In the genomic region with DNA sequence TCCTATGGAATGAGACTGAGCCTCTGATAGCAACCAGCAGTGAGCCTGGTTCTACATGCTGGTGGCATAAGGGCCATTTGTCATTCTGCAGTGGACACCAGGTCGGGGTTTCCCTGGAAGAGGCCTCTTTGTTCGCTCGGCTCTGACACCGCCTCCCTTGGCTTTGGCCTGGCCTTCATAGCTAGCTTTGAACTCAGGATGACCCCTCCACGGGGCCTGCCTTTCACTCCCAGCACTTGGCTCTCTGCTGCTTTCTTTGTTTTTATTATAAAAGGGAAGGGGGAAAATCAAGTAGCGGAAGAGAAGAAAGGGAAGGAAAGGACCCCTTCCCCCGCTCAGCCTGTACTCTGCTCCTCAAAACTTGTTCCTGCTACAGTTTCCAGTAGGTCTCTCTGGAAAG, we compare ENCODE assay signal across 9 mouse cellular contexts. TPM values are rescaled to one million over a fixed set of nuclear protein-coding genes. Genes with fewer than 3 reads are reported as not detected.
A peak's percentile ranks its signal among the peaks of the same experiment; 100 is the strongest.
DNase-seq lines count a peak whose midpoint lies in the region; ATAC-seq lines count a peak whose summit lies in the region.
"Had no signal": no experiment of that assay in that cellular context is flagged by ENCODE, and none has a peak within 500 bp of the region (broad histone marks: within the 10 kb centered on the region; RNA-seq: fewer than 3 reads in every experiment).

No protein-coding gene starts in this region.

- peak overlapping the region; percentile 83 for H3K27ac ChIP-seq in heart, embryonic 16.5 days (ENCODE audit: low read length)
- H3K27ac ChIP-seq in limb, embryonic 10.5 days, result peak overlapping the region; percentile 31; the same call in 1 of the 2 replicates

- H3K4me3 ChIP-seq in heart, embryonic 16.5 days (ENCODE audit: low read length), result no peak overlapping the region
- no peak overlapping the region for H3K4me3 ChIP-seq in limb, embryonic 10.5 days

- H3K27me3 ChIP-seq in heart, embryonic 16.5 days (ENCODE audit: control insufficient read depth, insufficient read depth, low read length), result no peaks in the 10 kb centered on the region; the same call in 1 of the 2 replicates
- peaks cover 15% of the 10 kb centered on the region for H3K27me3 ChIP-seq in limb, embryonic 10.5 days (ENCODE audit: low read depth, poor library complexity, severe bottlenecking)

- peak; percentile 41 for ATAC-seq in heart, embryonic 16.5 days (replicated peaks; ENCODE audit: extremely low read depth, insufficient read depth, low FRiP score)
- ATAC-seq in granulocyte monocyte progenitor cell, adult 5-6 weeks (replicated peaks; ENCODE audit: poor library complexity, severe bottlenecking), result no peak

- H3K9ac ChIP-seq in heart, embryonic 16.5 days (ENCODE audit: low read length), result no peak overlapping the region

- peak overlapping the region; percentile 41 for H3K4me2 ChIP-seq in heart, embryonic 16.5 days (ENCODE audit: low read depth, low read length)

- H3K9me3 ChIP-seq in heart, embryonic 16.5 days (replicated peaks; ENCODE audit: control insufficient read depth, low read length), result no peaks in the 10 kb centered on the region
- no peaks in the 10 kb centered on the region for H3K9me3 ChIP-seq in limb, embryonic 10.5 days (replicated peaks)

- peak; percentile 36 to 46 for DNase-seq in adrenal gland, adult (ENCODE audit: inconsistent age in 2 of 2, low spot score in 1 of 2)
- no peak for DNase-seq in adrenal gland, postnatal 25 days
- peak; percentile 33 for DNase-seq in ES-CJ7 (ENCODE audit: low read depth, low spot score)
- DNase-seq in limb, embryonic 10.5 days (ENCODE audit: low spot score), result no peak
- DNase-seq in retina, postnatal 1 day, result peak; percentile 52
- DNase-seq in cerebellum, postnatal 36 days, result no peak

- peaks cover 11% of the 10 kb centered on the region for H3K4me1 ChIP-seq in heart, embryonic 16.5 days (ENCODE audit: control insufficient read depth, insufficient read depth, low read length)
- peaks cover 49% of the 10 kb centered on the region for H3K4me1 ChIP-seq in limb, embryonic 10.5 days

- 23% methylated on average over 7 of the region's 7 CpGs for WGBS in heart, embryonic 16.5 days
- 37% methylated on average over 7 of the region's 7 CpGs for WGBS in limb, embryonic 10.5 days

- H3K36me3 ChIP-seq in heart, embryonic 16.5 days (ENCODE audit: control insufficient read depth, insufficient read depth), result no peaks in the 10 kb centered on the region
- H3K36me3 ChIP-seq in limb, embryonic 10.5 days, result 0 out of 2 replicates have a peak, but pooled peaks cover 2% of the 10 kb centered on the region

RNA-seq across cellular contexts. Expression of a gene that starts 7.0 kb away (rescaled TPM):
- total RNA-seq in adrenal gland, postnatal 25 days (2021), result 2.5 and 5.2 TPM in 2 replicates
- 40.9 and 41.2 TPM in 2 replicates for polyA plus RNA-seq in heart, embryonic 16.5 days (2015; fragmentation: Nextera tagmentation; extraction: Ambion mirVana)
- polyA plus RNA-seq in limb, embryonic 10.5 days (2016; fragmentation: Nextera tagmentation; extraction: Ambion mirVana), result 28.6 and 29.7 TPM in 2 replicates
- 0.73 TPM in 1 of 2 replicates, not detected in the other for total RNA-seq in granulocyte monocyte progenitor cell, adult 5-6 weeks (2014; fragmentation: Nextera tagmentation)
- total RNA-seq in granulocyte monocyte progenitor cell, adult 5-6 weeks (2017), result 0.46 TPM in 1 of 2 replicates, not detected in the other

RNA-seq across cellular contexts. Expression of a gene that starts 56.1 kb away (rescaled TPM):
- total RNA-seq in adrenal gland, postnatal 25 days (2021), result not detected in 2 replicates
- polyA plus RNA-seq in heart, embryonic 16.5 days (2015; fragmentation: Nextera tagmentation; extraction: Ambion mirVana), result 0.47 and 1.3 TPM in 2 replicates
- polyA plus RNA-seq in limb, embryonic 10.5 days (2016; fragmentation: Nextera tagmentation; extraction: Ambion mirVana), result 0.45 and 0.46 TPM in 2 replicates
- not detected in 2 replicates for total RNA-seq in granulocyte monocyte progenitor cell, adult 5-6 weeks (2014; fragmentation: Nextera tagmentation)
- total RNA-seq in granulocyte monocyte progenitor cell, adult 5-6 weeks (2017), result not detected in 2 replicates
- total RNA-seq: left cerebral cortex, postnatal 10 days had no signal

Comparison
In these comparisons a context has a peak if more than half of its experiments do, and no peak if none do; other contexts are left out.
1. DNase-seq: peak in adrenal gland, adult (2 of 2), ES-CJ7 (single experiment) and retina, postnatal 1 day (single experiment); none in adrenal gland, postnatal 25 days (single experiment), limb, embryonic 10.5 days (single experiment) and cerebellum, postnatal 36 days (0 of 2).